Mouse (Mus musculus): ENCODE measurements around the gene Lrrc8c.

The Lrrc8c gene

GRCm38 (mm10) chr5:105519096-105519975, at the start of gene Lrrc8c:
TSS of gene Lrrc8c (plus strand) at chr5:105519388.
- DNase-seq (ENCODE audit: low spot score in 2 of 2), result peak; percentile 90 to 91

- no peak for DNase-seq (ENCODE audit: low spot score in 2 of 2)
Observed at GRCm38 (mm10) chr5:105472983-105473705, 46.0 kb upstream of the Lrrc8c start.

GRCm38 (mm10) chr5:105477527-105477926, 41.7 kb upstream of the Lrrc8c start:
- DNase-seq (ENCODE audit: low spot score in 2 of 2), result no peak

- DNase-seq (ENCODE audit: low spot score in 2 of 2), result no peak
Observed at GRCm38 (mm10) chr5:105479673-105480072, 39.5 kb upstream of the Lrrc8c start.

GRCm38 (mm10) chr5:105480561-105480960, 38.6 kb upstream of the Lrrc8c start:
- DNase-seq (ENCODE audit: low spot score in 2 of 2), result no peak

- DNase-seq (ENCODE audit: low spot score in 2 of 2), result no peak
Observed at GRCm38 (mm10) chr5:105483632-105484031, 35.6 kb upstream of the Lrrc8c start.

- DNase-seq (ENCODE audit: low spot score in 2 of 2), result peak; percentile 62 to 71
Observed at GRCm38 (mm10) chr5:105484247-105484646, 34.9 kb upstream of the Lrrc8c start.

GRCm38 (mm10) chr5:105484891-105485290, 34.3 kb upstream of the Lrrc8c start:
- no peak for DNase-seq (ENCODE audit: low spot score in 2 of 2)

- no peak for DNase-seq (ENCODE audit: low spot score in 2 of 2)
Observed at GRCm38 (mm10) chr5:105490211-105490610, 29.0 kb upstream of the Lrrc8c start.

GRCm38 (mm10) chr5:105491389-105491788, 27.8 kb upstream of the Lrrc8c start:
- DNase-seq (ENCODE audit: low spot score in 2 of 2), result peak in 1 of 2 experiments; percentile 63

- peak; percentile 51 to 60 for DNase-seq (ENCODE audit: low spot score in 2 of 2)
Observed at GRCm38 (mm10) chr5:105492367-105493246, 26.6 kb upstream of the Lrrc8c start.

GRCm38 (mm10) chr5:105493377-105493776, 25.8 kb upstream of the Lrrc8c start:
- no peak for DNase-seq (ENCODE audit: low spot score in 2 of 2)

- DNase-seq (ENCODE audit: low spot score in 2 of 2), result peak; percentile 65 to 79
Observed at GRCm38 (mm10) chr5:105494246-105494917, 24.8 kb upstream of the Lrrc8c start.

- DNase-seq (ENCODE audit: low spot score in 2 of 2), result peak; percentile 80 to 82
Observed at GRCm38 (mm10) chr5:105494918-105495901, 24.0 kb upstream of the Lrrc8c start.

GRCm38 (mm10) chr5:105496133-105496532, 23.1 kb upstream of the Lrrc8c start:
- DNase-seq (ENCODE audit: low spot score in 2 of 2), result no peak

- DNase-seq (ENCODE audit: low spot score in 2 of 2), result no peak
Observed at GRCm38 (mm10) chr5:105496586-105496985, 22.6 kb upstream of the Lrrc8c start.

- no peak for DNase-seq (ENCODE audit: low spot score in 2 of 2)
Observed at GRCm38 (mm10) chr5:105498429-105499000, 20.7 kb upstream of the Lrrc8c start.

- no peak for DNase-seq (ENCODE audit: low spot score in 2 of 2)
Observed at GRCm38 (mm10) chr5:105499396-105499795, 19.8 kb upstream of the Lrrc8c start.
